Mouse (Mus musculus) liver, embryonic 11.5 days (tissue): ENCODE measurements around the gene Ptcd2. TPM values are rescaled to one million over a fixed set of nuclear protein-coding genes. Genes with fewer than 3 reads are reported as not detected.

ENCODE experiments used
- ATAC-seq: fragments of 200-750 bp; cut with Nextera tagmentation; replicated peaks from 2 replicates; pipeline ENCODE4 v1.8.0; 2017; ENCODE audit warnings: moderate number of reproducible peaks, mild to moderate bottlenecking, moderate TSS enrichment, moderate library complexity; ENCODE audit not compliant: low FRiP score
- DNase-seq: peaks from one replicate; pipeline ENCODE4 v3.0.0-alpha.2; 2017; ENCODE audit warnings: low spot score
- H3K27ac ChIP-seq: fragments of 300-500 bp; sonication (generic); 2 replicates; pipeline ENCODE4 v1.5.1; 2014; ENCODE audit warnings: mild to moderate bottlenecking, low read depth, low read length, control low read depth
- H3K27me3 ChIP-seq: fragments of 300-500 bp; sonication (generic); replicated peaks from 2 replicates; pipeline ENCODE4 v1.6.1; 2014; ENCODE audit warnings: low read length, mixed read lengths; ENCODE audit not compliant: control insufficient read depth, insufficient read depth
- H3K36me3 ChIP-seq: fragments of 300-500 bp; sonication (generic); 2 replicates; pipeline ENCODE4 v1.6.1; 2014; ENCODE audit warnings: mild to moderate bottlenecking, low read length, moderate library complexity, mixed read lengths; ENCODE audit not compliant: control insufficient read depth, insufficient read depth
- H3K4me1 ChIP-seq: fragments of 300-500 bp; sonication (generic); replicated peaks from 2 replicates; pipeline ENCODE4 v1.6.1; 2014; ENCODE audit warnings: low read length, mixed read lengths; ENCODE audit not compliant: control insufficient read depth, insufficient read depth
- H3K4me2 ChIP-seq: fragments of 300-500 bp; sonication (generic); 2 replicates; pipeline ENCODE4 v1.6.1; 2014; ENCODE audit warnings: mild to moderate bottlenecking, control low read depth, moderate library complexity
- H3K4me3 ChIP-seq: fragments of 300-500 bp; sonication (generic); 2 replicates; pipeline ENCODE4 v1.5.1; 2014; ENCODE audit warnings: low read depth, low read length, control low read depth
- H3K9ac ChIP-seq: fragments of 300-500 bp; sonication (generic); 2 replicates; pipeline ENCODE4 v1.6.1; 2014; ENCODE audit warnings: low read depth, low read length, control low read depth
- H3K9me3 ChIP-seq: fragments of 300-500 bp; sonication (generic); 2 replicates; pipeline ENCODE4 v1.6.1; 2016; ENCODE audit warnings: low read length, inconsistent platforms, mixed read lengths; ENCODE audit not compliant: control insufficient read depth
- WGBS: fragments of 180-500 bp; shearing (Covaris S2); extraction: QIAGEN DNeasy Blood & Tissue Kit; methylation state at CpG from one replicate; pipeline ENCODE4 v1.1.7; 2014; 5-methylcytosine and 5-hydroxymethylcytosine counted together
- polyA plus RNA-seq: library from polyadenylated mRNA; unstranded; fragments of >200 nt; fragmentation: Nextera tagmentation; extraction: Ambion mirVana; gene quantifications from 2 replicates; pipeline ENCODE4 v1.2.1, GENCODE M21; 2014

Ptcd2 gene
- 73.1 and 76.6 TPM in 2 replicates for polyA plus RNA-seq

GRCm38 (mm10) chr13:99344599-99345575 lies at the start of gene Ptcd2, which contains the start of gene Mrps27:
Gene Ptcd2 (minus strand): TSS chr13:99344705.
Gene Mrps27 (plus strand): TSS chr13:99344786.
- Histone ChIP-seq H3K4me1 (peaks cover 8% of the 10 kb centered on the region; the same call in 1 of the 2 replicates), H3K4me2 (peak within 1 kb of the TSS; percentile 69), H3K4me3 (peak within 1 kb of the TSS; percentile 79), H3K9ac (peak within 1 kb of the TSS; percentile 80), H3K27ac (peak within 1 kb of the TSS; percentile 75), H3K27me3 (no peaks in the 10 kb centered on the region), H3K36me3 (peaks cover 21% of the 10 kb centered on the region), H3K9me3 (no peaks in the 10 kb centered on the region)
- 2% methylated on average over 39 of the region's 39 CpGs for WGBS
- DNase-seq (peak; percentile 98), ATAC-seq (peak; percentile 98)

DNA sequence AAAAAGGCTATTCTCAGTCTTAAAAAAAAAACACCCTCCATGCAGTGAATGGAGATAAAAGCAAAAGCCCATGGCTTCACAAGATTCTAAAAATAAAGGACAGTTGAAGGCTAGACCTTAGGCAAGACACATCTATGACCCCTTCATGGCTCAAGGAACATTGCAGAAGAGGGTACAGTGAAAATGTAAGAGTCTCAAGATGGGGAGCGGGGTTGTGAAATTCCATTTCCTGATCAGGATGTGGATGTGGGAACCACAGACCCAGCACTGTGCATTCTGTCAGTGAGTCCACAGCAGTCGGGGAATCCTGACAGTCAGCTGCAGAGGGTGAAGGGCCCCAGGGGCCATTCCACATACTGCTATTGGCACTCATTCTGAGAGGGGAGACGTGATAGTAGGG lies 48.6 kb upstream of the Ptcd2 start:
- no peak overlapping the region for H3K9ac ChIP-seq
- WGBS, result 79% methylated on average over 3 of the region's 3 CpGs
- no peaks in the 10 kb centered on the region for H3K36me3 ChIP-seq
- no peaks in the 10 kb centered on the region for H3K4me1 ChIP-seq
- H3K9me3 ChIP-seq, result no peaks in the 10 kb centered on the region
- H3K4me3 ChIP-seq, result no peak overlapping the region
- no peaks in the 10 kb centered on the region for H3K27me3 ChIP-seq
- no peak overlapping the region for H3K27ac ChIP-seq
- H3K4me2 ChIP-seq, result no peak overlapping the region
- ATAC-seq, result no peak
- no peak for DNase-seq

- H3K4me3 ChIP-seq, result no peak overlapping the region
- H3K9me3 ChIP-seq, result no peaks in the 10 kb centered on the region
- H3K9ac ChIP-seq, result no peak overlapping the region
- H3K27me3 ChIP-seq, result no peaks in the 10 kb centered on the region
- no peaks in the 10 kb centered on the region for H3K4me1 ChIP-seq
- no peak for DNase-seq
- H3K4me2 ChIP-seq, result no peak overlapping the region
- no peak for ATAC-seq
- WGBS, result 90% methylated on average over 3 of the region's 3 CpGs
- H3K36me3 ChIP-seq, result no peaks in the 10 kb centered on the region
- no peak overlapping the region for H3K27ac ChIP-seq
Observed at GRCm38 (mm10) chr13:99391417-99391816, 46.9 kb upstream of the Ptcd2 start.

GRCm38 (mm10) chr13:99387901-99388811 lies 43.7 kb upstream of the Ptcd2 start:
- H3K27me3 ChIP-seq, result no peaks in the 10 kb centered on the region
- H3K4me3 ChIP-seq, result no peak overlapping the region
- H3K4me1 ChIP-seq, result no peaks in the 10 kb centered on the region
- no peak overlapping the region for H3K27ac ChIP-seq
- no peak overlapping the region for H3K4me2 ChIP-seq
- H3K36me3 ChIP-seq, result no peaks in the 10 kb centered on the region
- DNase-seq (no peak), ATAC-seq (no peak)
- WGBS, result 85% methylated on average over 7 of the region's 7 CpGs
- H3K9ac ChIP-seq, result no peak overlapping the region
- H3K9me3 ChIP-seq, result no peaks in the 10 kb centered on the region

DNA sequence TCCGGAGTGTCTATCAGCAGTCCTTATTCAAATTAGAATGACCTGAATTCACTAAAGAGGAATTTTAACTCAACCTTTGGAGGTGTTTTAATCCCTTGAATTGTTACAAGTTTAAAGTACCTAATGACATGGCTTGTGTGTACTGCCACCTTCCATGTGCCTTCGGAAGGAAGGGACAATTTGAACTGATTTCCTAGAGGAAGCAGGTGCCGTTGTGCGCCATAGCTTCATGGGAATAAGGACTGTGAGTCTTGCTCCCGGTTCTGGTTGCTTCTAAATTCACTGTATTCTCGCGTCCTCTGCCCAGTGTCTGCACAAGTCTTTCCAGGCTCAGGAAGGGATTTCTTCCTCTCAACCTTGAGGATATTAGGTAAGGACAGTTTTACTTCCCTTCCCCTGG lies 41.8 kb upstream of the Ptcd2 start:
- no peaks in the 10 kb centered on the region for H3K4me1 ChIP-seq
- H3K4me2 ChIP-seq, result no peak overlapping the region
- H3K27ac ChIP-seq, result no peak overlapping the region
- ATAC-seq (no peak), DNase-seq (no peak)
- H3K9ac ChIP-seq, result no peak overlapping the region
- no peaks in the 10 kb centered on the region for H3K27me3 ChIP-seq
- H3K4me3 ChIP-seq, result no peak overlapping the region
- WGBS, result 90% methylated on average over 7 of the region's 7 CpGs
- no peaks in the 10 kb centered on the region for H3K9me3 ChIP-seq
- H3K36me3 ChIP-seq, result no peaks in the 10 kb centered on the region

DNA sequence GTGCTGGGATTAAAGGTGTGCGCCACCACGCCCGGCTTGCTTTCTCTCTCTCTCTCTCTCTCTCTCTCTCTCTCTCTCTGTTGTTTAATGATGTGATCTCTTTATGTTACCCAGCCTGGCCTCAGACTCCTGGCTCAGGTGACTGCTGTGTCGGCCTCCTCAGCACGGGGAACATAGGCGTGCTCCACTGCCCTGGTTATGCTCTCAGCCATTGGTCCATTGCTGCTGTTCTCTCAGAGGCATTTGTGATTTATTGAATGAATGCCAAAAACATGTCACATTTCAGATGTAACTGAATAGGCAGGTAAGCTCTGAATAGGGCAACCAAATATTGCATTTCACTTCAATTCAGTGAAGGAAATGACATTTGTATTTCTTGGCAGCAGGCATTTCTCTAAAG lies 41.4 kb upstream of the Ptcd2 start:
- WGBS, result 88% methylated on average over 6 of the region's 6 CpGs

GRCm38 (mm10) chr13:99384555-99385203 lies 40.2 kb upstream of the Ptcd2 start:
- 80% methylated on average over 7 of the region's 7 CpGs for WGBS
- ATAC-seq, result no peak
- DNase-seq, result no peak
- H3K9ac ChIP-seq, result no peak overlapping the region
- no peak overlapping the region for H3K4me2 ChIP-seq
- H3K27ac ChIP-seq, result no peak overlapping the region
- no peaks in the 10 kb centered on the region for H3K9me3 ChIP-seq
- no peak overlapping the region for H3K4me3 ChIP-seq
- no peaks in the 10 kb centered on the region for H3K36me3 ChIP-seq
- H3K27me3 ChIP-seq, result no peaks in the 10 kb centered on the region
- no peaks in the 10 kb centered on the region for H3K4me1 ChIP-seq

More for the DNA sequence above, 41.4 kb upstream of the Ptcd2 start:
- no peaks in the 10 kb centered on the region for H3K4me1 ChIP-seq
- ATAC-seq (no peak), DNase-seq (no peak)
- H3K27me3 ChIP-seq, result no peaks in the 10 kb centered on the region
- H3K36me3 ChIP-seq, result no peaks in the 10 kb centered on the region
- H3K9me3 ChIP-seq, result no peaks in the 10 kb centered on the region
- H3K27ac ChIP-seq, result no peak overlapping the region
- no peak overlapping the region for H3K4me3 ChIP-seq
- no peak overlapping the region for H3K9ac ChIP-seq
- H3K4me2 ChIP-seq, result no peak overlapping the region

GRCm38 (mm10) chr13:99382373-99382772 lies 37.9 kb upstream of the Ptcd2 start:
- peaks cover 4% of the 10 kb centered on the region; the same call in 1 of the 2 replicates for H3K36me3 ChIP-seq
- no peak overlapping the region for H3K4me2 ChIP-seq
- no peaks in the 10 kb centered on the region for H3K27me3 ChIP-seq
- H3K9ac ChIP-seq, result no peak overlapping the region
- no peaks in the 10 kb centered on the region for H3K9me3 ChIP-seq
- whole genome bisulfite sequencing, result 57% methylated on average over 6 of the region's 6 CpGs
- H3K27ac ChIP-seq, result no peak overlapping the region
- ATAC-seq (no peak), DNase-seq (no peak)
- no peak overlapping the region for H3K4me3 ChIP-seq
- H3K4me1 ChIP-seq, result no peaks in the 10 kb centered on the region
